Mouse (Mus musculus): ENCODE measurements around the gene Gm28374.

Gene Gm28374

DNA sequence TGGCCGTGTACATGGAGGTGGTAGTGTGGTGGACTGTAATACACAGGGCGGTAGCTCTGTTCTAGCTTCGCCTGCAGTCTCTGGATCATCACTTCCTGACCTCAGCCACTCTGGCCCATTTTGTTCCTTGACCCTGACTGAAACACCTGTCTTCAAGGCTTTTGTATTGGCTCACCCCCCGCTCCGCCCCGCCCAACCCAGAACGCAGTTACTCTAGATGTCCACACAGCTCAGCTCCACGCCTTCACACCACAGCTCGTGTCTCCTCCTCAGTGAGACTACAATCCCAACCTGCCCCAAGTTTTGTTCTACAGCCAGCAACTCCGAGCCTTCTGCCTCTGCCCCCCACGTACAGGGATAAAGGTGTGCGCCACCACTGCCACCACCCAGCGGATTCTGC lies 6.8 kb upstream of the Gm28374 start:
- no peak for DNase-seq (ENCODE audit: extremely low read depth, low read depth, low spot score)

DNA sequence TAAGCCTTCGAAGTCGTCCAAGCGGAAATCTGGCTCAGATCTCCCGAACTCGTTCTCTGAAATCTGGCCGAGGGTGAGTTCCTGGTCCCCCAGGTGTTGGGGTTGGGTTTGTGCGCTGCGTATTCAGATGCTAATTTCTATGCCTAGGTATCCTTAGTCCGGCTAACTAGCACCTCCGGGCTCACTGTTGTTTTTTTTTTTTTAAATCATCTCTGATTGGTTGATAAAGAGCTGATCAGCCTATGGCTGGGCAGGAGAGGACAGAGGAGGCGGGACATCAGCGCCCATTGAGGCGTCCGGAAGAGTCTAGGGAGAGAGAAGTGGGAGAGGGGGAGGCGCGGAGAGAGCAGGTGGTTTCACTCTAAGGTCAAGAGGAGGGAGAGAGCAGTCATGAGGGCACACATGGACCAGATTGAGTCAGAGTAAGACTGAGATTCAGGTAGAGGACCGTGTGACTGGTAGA lies 3.4 kb upstream of the Gm28374 start:
- no peak for DNase-seq (ENCODE audit: extremely low read depth, low read depth, low spot score)

DNA sequence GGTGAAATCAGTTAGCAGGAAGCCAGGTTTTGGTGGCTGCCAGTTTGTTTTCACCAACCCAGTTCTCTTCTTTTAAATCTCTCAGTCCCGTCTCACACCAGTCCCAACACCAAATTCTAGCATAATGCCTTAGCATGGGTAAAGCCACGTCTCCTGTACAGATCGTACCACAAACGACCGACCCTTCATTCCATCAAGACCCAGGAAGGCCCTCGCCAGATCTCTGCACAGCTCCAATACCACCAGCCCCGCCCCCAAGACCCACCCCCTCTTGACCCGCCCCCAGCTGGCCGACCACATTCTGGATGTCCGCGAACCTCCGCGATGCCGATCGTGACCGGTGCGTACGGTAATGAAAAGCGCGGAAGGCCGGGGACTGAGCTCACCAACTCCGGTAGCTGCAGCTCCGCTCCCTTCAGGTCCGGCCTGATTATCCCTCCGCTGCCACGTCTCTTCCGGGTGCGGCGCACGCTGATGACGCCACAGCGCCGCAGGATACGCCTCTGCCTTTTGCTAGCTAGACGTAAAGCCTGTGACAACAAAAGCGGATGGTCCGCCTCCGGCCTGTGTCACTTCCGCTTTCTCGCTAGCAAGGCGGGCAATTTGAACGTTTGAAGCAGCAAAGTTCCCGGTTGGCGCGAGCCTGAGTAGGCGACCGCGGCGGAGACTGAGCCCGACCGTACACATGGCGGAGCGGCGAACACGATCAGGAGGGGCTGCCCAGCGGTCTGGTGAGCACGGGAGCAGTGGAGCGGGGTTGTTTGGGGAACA lies 2.6 kb upstream of the Gm28374 start, which contains the start of the genes Zfpl1 and Cdca5:
TSS of gene Zfpl1 (minus strand) at position 479 of the 771 bp plus-strand sequence.
TSS of gene Cdca5 (plus strand) at position 506 of the 771 bp plus-strand sequence.
- peak; percentile 77 for DNase-seq (ENCODE audit: extremely low read depth, low read depth, low spot score)

DNA sequence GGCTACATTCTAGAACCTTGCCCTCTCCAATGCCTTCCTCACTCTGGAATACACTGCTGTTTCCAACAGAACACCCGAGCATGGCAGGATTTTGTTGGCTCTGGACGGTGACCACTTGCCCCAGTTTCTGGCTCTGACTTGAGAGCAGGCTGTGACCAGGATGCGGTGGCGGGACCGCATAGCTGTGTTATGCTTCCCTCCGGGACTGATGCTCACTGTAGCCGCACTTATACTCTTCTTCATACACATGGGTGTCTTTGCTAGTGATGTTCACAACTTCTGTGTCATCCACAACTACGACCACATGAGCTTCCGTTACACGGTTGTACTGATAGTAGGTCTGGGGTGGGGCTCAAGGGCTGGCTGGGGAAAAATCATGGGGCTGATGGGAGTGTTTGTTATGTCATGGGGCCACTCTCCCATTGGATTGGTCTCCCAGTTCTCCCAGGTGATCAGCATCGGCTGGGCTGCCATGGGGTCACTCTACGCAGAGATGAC lies 2.0 kb downstream of the Gm28374 start, which contains the start of gene Tmem262:
TSS of gene Tmem262 (plus strand) at position 51 of the 498 bp plus-strand sequence.
- DNase-seq (ENCODE audit: extremely low read depth, low read depth, low spot score) = no peak

DNA sequence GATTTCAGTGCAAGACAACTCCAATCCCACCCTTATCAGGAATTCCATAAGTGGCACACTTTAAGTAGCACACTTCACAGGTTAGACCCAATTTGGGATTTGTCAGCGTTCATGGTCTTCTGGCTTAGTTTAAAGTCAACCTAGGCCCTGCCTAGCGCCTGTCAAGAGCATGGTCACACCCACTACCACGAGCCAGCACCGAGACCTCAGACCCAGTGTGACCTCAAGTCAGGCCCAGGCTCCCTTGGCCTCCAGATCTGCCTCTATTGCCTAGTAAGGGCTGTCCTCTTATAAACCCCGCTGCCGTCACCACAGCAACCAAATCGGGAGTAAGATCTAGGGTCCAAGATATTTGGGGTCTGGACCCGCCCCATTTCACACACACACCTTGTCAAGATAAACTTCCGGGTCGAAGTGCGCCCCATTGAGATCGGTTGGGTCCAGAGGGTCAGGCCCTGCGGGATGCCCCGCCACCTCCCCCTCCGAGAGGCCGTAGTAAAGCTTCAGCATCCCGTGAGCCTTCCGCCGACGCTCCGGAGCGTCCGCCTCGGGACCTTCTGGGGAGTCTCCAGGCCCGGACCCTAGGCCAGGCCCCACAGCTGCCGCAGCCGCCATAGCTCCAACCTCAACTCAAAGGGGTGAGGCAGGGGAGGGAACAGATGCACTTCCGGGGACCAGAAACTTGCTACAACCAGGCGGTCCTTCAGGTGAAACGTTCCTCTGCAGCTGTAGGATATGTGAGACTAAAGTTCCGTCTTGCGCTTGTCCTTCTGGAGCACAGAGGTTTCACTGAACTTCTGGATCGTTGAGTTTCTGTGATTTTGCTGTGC lies 5.3 kb downstream of the Gm28374 start, which contains the start of gene Vps51:
TSS of gene Vps51 (minus strand) at position 668 of the 830 bp plus-strand sequence.
- DNase-seq (ENCODE audit: extremely low read depth, low read depth, low spot score) = no peak

DNA sequence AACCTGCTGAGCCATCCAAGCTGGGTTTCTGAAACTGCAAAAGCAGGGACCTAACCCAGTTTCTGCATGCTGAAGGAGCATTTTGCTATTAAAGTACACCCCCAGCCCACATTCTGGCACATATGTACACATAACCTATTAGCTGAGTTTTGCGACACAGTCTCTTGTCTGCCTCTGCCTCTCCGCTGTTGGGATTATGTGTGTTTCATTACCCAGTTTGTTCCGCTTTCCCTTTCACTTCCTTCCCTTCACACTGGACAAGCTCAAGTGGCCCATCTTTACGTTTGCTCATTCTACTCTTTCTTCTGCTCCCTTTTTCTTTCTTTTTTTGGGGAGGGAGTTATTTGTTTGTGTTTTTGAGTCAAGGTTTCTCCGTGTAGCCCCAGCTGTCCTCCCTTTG lies 8.2 kb downstream of the Gm28374 start:
- DNase-seq (ENCODE audit: extremely low read depth, low read depth, low spot score) = no peak

DNA sequence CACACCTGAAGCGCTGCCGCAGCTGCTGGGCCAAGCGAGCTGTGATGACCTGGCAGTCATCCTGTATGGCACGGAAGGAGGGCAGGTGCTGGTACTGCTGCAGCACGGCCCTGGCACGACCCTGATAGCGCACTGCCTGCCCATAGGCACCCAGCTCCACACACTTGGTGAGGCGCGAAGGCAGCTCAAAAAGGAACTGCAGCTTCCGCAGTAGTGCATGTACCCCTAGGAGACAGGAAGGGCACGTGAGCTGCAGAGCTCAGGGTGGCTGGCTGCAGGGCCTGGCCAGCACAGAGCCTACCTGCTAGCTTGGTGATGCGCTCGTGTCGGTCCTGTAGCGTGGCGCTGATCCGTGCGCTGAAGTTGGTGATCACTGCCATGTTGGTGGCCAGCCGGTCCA lies 10.8 kb downstream of the Gm28374 start:
- DNase-seq (ENCODE audit: extremely low read depth, low read depth, low spot score) = no peak

DNA sequence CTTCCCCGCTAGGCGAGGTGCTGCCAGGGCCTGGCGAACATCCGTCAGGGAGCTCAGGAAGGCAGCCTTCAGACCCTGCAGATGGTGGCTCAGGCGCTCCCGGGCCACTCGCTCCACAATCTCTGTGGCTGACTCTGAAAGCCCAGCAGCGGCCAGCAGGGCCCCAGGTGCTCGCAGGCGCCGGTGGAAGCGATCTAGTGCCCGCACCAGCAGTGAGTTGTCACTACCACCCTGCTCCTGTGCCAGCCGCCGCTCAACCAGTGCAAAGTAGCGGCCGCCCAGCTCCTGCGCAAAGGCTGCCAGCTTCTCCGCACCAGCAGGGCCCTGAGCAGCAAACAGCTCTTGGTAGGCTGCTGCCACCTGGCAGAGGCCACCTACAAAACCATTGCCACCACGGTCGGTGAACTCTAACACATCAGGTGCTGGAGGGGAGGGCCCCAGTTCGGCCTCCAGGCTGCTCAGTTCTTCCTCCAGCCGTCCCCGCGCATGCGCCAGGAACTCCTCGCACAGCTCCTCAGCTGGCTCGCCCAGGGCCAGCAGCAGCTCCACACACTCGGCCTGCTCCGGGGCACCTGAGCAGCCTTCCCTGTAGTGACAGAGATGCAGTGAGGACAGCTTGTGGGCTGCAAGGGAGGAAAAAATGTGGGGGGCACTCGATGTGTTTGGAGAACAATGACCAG lies 11.3 kb downstream of the Gm28374 start:
- DNase-seq (ENCODE audit: extremely low read depth, low read depth, low spot score) = no peak

DNA sequence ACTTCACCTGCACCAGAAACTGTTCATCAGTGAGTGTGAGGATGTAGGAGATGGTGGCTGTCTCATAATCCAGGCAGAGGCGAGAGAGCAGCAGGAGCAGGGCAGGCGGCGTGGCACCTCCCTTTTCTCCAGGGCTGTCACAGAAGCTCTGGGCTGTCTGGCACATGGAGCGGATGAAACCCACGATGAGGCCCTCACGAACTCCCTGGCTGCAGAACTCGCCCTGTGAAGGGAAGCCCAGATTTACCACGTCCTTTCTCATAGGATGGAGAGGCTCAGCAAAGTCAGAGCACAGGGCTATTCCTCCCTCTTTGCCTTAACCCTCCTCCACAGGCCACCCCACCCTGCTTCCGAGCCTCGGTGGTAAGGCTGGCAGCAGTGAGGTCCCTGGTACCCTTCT lies 12.2 kb downstream of the Gm28374 start:
- no peak for DNase-seq (ENCODE audit: extremely low read depth, low read depth, low spot score)

DNA sequence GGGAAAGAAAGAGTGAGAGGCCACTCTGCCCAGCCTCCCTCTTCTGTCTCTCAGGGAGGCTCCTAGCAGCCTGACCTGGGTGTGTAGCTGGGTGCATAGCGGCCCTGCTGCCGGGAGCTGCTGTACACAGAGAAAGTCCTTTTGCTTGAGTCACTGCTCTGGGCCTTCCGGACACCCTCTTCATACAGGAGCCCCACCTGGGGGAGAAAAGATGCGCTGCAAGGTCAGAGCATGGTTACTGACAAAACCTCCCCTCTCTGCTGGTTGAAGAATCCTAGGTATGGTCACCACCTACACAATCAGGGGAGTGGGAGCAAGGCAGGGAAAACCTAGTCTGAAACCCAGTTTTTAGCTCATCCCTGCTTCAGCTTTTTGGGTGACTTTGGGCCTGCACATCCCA lies 13.1 kb downstream of the Gm28374 start:
- no peak for DNase-seq (ENCODE audit: extremely low read depth, low read depth, low spot score)

DNA sequence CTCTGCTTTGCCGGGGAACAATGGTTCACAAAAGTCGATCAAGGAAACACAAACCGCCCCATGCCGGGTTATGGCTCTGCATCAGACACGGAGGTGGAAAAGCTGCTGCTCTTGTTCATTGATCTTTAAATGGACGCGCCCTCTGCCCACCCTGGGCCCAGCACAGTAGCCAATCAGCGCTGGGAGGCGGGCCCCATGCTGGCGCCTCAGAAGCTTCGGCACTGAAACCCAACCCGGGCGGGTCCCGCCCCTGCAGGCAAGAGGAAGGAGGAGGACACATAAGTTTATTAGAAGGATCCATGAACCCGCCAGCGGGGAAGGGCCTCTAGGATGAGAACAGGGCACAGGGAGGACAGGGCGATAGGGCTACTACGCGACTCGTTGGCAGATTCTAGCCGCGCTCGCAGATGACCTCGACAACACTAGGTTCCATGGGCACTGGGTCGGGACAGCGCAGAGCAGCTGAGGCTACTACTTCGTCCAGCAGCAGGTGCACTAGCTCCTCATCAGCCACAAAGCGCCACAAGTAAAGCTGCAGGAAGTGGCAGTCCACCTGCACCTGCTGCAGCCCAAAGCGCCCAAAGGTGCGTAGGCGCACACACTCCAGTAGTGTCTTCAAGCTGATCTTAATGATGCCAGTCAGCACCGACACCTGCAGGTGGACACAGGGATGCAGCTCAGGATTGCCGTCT lies 14.2 kb downstream of the Gm28374 start, which contains the start of gene Tm7sf2:
TSS of gene Tm7sf2 (minus strand) at position 650 of the 692 bp plus-strand sequence.
- DNase-seq (ENCODE audit: extremely low read depth, low read depth, low spot score) = no peak

DNA sequence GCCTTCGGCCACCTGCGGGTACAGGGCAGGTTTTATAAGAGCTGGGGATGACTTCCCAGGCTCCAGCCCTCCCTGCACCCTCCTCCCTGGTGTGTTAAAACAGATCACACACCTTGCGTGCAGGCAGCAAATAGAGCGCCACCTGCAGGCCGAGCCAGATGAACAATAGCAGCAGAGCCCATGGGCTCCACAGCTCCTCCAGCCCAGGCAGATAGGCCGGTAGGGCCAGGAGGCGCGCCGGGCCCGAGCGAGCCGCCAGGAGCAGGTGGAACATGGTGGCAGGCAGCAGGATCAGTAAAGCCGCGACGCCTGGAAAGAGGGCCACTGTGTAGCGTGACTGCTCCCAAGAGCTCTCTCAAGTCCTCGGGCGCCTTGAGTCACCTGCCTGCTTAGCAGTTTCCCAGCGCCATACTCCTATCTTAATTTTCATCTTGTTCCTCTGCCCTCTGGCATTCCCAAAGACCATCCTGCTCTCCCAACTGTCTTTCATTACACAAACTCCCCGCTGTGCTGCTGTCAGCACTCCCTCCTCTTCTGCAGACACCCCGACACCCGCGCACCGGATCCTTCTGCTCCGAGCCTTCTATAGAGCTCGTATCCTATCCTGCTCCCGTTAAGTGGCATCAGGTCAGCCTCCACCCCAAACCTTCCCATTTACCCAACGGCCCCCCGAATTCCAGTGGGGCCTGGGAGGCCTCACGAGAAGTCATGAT lies 14.9 kb downstream of the Gm28374 start:
- DNase-seq (ENCODE audit: extremely low read depth, low read depth, low spot score) = no peak

DNA sequence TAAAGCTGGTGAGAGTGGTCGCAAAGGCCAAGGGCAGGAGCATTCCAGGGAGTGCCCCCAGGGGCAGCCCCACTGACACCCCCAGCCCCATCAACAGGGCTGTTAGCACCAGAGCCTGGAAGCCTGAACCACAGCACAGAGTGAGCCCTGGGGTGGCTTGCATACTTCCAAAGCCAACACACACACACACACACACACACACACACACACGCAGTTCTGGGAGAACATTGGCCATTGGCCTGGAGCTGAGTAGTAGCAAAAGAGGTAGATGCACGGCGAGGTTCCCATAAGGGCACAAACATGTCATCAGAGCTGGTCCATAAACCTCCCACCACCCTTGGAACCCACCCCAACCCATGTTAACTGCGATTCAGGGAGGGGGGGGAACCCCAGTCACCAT lies 15.5 kb downstream of the Gm28374 start:
- no peak for DNase-seq (ENCODE audit: extremely low read depth, low read depth, low spot score)

DNA sequence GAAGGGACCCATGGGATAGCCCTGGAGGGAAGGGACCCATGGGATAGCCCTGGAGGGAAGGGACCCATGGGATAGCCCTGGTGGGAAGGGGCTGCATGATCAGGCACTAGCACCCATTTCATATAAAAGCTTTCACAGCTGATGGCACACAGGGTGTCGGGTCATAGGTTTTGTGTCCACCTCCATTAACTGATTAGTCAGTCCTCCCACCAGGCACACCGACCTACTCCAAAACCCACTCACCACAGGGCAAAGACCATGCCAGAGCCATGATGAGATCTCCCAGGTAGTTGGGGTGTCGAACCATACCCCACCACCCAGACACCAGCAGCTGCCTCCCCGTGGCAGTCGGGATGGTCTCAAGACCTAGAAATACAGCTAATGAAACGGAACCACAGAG lies 19.0 kb downstream of the Gm28374 start:
- DNase-seq (ENCODE audit: extremely low read depth, low read depth, low spot score) = no peak

DNA sequence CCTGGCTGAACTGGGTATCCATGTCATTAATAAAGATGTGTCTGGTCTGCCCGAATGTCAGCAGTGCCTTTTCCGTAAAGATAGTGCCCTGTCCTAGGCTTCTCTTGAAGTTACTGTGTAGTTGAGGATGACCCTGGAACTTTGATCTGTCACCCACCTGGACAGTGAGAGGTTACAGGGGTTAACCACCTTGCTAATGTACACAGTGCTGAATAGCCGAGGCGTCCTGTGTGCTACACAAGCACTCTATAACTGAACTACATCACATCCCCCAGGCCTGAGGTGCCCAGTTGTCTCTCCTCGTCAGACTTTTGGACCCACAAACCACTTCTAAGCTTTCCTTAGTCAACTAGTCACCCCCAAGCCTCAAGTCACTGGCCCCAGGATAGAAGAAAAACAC lies 19.6 kb downstream of the Gm28374 start:
- no peak for DNase-seq (ENCODE audit: extremely low read depth, low read depth, low spot score)

DNA sequence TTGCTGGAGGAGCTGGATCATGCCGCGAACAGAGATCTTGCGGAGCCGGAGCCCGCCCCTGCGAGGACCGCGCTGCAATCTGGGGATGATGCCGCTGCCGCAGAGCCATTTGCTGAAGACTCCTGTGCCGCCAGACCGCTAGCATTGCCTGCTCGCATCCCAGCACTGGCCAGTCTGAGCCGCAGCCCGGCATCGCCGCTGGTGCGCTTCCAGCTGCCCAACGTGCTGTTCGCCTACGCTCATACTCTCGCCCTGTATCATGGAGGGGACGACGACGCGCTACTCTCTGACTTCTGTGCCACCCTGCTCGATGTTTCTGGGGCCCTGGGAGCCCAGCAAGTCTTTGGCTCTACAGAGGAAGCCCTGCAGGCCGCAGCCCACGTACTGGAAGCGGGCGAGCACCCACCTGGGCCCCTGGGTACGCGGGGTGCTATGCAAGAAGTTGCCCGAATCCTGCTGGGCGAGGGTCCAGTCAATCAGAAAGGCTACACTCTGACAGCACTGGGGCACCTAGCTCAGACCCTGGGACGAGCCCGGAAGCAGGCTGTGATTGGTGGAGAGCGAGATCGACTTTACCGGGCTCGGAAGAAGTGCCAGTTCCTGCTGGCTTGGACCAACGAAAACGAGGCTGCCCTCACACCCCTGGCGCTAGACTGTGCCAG lies 20.3 kb downstream of the Gm28374 start:
- DNase-seq (ENCODE audit: extremely low read depth, low read depth, low spot score) = no peak

DNA sequence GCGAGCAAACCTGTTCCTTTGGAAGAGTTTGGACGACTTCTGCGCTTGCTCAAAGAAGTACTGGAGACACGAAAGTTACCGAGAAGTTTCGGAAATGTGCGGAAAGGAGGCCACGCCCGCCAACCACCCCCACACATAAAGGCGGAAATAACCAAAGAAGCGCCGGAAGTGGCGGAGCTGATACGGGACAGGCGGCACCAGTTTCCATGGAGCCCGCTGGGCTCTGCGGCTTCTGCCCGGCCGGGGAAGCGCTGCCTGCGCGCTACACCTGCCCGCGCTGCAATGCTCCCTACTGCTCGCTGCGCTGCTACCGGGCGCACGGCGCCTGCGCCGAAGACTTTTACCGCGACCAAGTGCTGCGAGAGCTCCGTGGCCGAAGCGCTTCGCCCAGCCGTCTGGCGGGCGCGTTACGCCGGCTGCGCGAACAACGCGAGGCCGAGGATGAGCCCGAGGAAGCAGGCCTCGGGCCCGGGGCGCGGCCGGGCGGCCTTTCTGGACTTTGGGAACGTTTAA lies 21.0 kb downstream of the Gm28374 start, which contains the start of gene Znhit2:
TSS of gene Znhit2 (plus strand) at position 172 of the 513 bp plus-strand sequence.
- no peak for DNase-seq (ENCODE audit: extremely low read depth, low read depth, low spot score)

DNA sequence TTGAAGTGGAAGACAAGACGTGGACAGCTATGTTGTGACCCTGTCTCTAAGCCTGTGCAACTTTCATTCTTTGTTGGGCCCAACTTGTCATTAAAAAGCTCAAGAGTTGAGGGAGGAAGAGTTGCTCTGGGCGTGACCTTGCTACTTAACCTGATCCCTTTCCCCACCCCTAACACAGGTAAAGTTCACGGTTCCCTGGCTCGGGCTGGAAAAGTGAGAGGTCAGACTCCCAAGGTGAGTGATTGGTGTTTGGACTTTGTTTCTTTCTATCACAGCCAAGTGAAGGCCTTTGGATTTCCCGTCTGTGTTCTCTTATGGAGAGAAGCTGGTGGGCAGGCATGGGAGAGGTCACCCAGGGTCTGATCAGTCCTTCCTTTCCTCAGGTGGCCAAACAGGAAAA lies 23.1 kb downstream of the Gm28374 start:
- no peak for DNase-seq (ENCODE audit: extremely low read depth, low read depth, low spot score)

DNA sequence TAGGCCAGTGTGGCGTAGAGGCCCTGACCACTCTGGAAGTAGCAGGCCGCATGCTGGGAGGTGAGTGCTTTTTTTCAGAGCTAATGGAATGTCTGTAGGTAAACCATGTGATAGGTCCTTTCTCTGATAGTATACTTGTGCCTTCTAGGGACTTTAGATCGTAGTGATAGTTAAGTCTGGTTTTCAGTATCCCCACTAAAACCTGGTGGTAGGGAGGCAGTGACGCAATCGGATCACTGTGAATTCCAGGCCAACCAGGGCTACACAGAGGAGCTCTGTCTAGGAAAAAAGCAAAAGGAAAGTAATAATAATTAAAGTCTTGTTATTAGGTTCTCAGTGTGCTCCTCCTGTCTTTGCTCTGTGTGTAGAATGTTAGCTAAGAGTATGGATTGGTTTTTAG lies 23.5 kb downstream of the Gm28374 start:
- no peak for DNase-seq (ENCODE audit: extremely low read depth, low read depth, low spot score)

Data from fat pad, adult 2 months (tissue).